Mouse (Mus musculus) cerebellum, adult 9-10 months (tissue): Measurements from ENCODE around the gene Ubash3b.

Source experiments
- DNase-seq: peaks from one replicate; pipeline ENCODE4 v3.0.0; 2022

The Ubash3b gene

DNA sequence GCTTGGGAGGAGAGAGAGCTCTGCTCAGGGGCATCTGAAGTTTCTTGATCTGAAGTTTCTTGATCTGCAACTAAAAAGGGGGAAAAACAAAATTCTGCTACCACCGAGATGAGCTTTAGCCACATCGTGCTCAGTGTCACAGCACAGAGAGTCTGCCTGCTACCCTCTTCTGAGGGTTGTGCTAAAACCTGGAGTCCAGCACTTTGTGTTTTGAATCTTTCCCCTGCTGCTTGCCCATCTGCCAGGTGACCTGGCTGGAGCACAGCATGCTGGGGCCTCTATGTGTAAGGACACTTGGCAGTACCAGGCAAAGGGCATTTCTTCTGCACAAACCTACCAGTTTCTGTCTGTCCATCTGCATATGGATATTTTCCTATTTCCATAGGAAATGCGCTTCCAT is 177.2 kb downstream of the Ubash3b start:
- DNase-seq: peak; percentile 96

DNA sequence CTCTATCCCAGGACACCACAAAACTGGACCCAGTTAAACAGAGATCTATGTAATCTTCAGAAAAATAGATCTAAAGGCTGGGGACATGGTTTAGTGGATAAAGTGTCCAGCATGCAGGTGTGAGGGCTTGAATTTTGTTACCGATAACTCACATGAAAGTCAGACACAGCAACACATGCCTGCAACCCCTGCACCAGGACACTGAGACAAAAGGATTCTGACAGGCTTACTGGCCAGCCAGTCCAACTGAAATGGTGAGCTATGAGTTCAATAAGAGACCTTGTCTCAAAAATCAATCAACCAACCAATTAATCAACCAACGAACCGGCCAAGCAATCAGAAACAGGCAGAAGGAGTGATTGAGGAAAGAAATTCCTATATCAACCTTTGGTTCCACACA is 177.7 kb downstream of the Ubash3b start:
- no peak for DNase-seq

DNA sequence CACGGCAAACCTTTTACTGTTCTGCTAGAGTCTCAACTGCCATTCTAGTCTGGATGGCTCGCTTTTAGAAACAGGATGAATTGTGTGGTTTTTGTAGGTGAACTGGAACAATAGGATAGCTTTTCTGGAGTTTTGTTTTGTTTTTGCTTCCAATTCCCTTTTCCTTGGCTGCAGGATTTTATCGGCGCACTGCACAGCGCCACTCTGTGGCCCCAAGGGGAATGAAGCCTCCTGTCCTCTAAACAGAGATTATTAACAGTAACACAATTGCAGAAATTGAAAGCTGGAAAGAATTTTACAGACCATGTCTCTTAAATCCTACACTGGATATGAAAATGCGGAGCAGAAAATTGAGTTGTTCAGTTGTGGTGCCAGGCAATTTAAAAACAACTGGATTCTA is 179.0 kb downstream of the Ubash3b start:
- peak; percentile 75 for DNase-seq

DNA sequence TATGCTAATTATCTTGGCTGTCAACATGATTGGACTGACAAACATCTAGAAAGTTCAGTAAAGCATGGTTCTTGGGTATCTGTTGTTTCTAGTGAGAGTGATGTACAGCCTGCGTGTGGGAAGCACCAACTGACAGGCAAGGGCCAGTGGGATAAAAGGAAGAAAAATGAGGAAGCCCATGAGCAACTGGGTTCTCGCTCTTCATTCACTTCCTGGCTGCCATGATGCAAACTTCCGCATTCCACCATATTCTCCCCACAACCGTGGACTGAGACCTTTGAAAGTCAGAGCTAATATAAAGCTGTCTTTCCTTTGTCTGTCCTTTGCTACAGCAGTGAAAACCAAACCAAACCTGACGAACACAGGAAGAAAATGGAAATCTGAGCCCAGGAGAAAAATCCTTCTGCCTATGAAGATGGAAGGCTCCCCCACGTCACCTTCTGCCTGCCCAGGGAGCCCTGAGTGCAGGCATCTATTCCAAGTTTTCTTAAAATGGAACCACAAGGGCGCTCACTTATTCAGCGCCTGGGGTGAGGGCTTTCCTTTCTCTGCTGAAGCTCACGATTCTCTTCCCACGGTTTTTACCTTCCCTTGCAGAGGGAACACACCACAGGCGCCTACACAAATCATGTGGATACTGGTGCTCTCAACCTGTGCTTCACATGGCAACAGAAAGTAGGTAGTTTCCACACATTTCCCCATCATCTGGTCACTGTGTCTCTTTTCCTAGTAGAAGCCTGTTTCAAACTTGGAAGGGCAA is 187.3 kb downstream of the Ubash3b start:
- DNase-seq: no peak

DNA sequence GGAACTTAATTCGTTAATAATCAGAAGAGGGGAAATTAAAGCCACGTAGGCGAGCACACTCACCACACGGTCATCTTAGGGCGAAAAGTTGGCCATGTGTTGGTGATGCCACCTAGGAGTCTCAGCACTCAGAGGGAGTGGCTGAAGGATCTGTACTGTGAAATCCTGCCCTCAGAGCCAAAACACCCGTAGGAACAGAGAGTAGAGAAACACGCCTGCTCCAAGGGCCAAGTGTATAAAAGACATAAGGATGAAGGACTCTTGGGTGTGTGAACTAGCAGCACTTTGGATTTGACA is 197.1 kb downstream of the Ubash3b start:
- no peak for DNase-seq

DNA sequence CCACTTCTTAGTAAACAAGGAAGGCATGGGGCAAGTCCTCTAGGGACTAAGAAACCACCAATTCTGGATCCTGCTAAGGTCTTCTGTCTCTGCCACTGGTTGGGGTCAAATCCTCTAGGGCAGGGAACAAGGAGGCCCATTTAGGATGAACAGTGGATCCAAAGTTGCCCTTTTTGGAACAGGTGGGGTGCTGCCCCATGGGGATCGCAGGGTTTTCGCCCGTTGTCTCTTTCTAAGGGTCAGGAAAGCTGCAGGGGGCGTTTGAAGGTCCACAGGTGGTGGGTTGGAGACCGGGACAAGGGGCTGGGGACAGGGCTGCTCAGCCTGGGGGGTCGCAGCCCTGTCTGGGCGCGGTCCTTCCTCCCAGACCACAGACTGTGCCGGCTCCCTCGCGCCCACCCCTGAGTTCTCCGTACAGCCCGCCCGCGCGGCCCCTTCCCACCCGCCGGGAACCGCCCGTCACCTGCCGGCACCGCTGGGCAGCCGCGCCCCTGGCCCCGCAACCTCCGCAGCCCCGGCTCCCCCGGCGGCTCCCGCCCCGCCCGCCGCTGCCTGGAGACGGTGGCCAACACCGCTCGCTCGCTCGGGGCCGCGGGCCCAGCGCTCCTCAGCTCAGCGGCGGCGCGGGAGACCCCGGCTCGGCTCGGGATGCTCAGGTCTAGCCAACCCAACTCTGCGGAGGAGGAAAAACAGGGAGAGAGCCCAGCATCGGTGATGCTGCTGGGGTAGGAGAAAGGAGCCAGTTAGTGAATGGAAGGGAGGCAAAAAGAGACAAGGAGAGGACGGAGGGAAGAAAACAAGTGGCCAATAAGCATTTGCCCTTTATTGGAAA is 197.7 kb downstream of the Ubash3b start, which contains the start of gene Jhy:
Gene Jhy (minus strand): TSS at position 533 of the 832 bp plus-strand sequence.
- no peak for DNase-seq

DNA sequence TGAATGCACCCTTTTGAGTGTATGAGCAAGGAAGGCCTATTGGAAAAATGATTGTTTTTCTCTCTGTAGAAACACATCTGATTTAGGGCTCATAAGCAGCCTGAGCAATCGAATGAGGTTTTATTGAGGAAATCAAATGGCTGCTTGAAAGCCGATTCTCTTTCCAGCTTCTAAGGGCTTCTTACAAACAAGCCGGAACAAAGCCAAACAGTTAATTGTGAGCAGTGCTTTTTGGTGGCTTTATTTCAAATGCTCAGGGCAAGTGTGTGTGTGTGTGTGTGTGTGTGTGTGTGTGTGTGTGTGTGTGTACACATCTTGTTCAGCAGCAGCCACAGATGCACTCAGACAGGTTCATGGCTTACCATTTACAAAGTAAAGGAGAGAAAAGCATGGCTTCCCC is 200.1 kb downstream of the Ubash3b start:
- DNase-seq: no peak
